Mouse (Mus musculus): ENCODE results near the gene Nlgn2.
A peak's percentile ranks its signal among the peaks of the same experiment; 100 is the strongest.

DNA sequence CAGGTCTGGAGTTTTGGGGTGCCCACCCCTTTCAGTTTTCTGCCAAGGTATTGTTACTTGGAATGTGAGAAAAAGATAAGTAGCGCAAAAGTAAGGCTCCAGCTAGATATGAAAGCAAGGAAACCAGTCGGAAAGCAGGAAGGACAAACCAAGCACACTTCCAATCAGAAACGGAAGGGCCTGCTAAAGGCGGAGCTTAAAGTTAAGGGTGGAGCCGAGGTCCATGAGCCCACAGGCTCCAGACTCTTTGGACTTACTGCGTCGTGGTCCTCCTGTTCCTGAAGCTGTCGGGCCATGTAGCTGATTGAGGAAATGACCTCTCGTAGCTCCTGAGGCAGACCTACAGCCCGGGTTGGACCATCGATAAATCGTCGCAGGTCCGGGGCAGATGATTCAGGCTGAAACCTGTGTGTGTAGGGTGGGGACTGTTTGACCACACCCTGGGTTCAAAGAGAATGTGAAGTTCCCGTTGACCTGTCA is 52.8 kb downstream of the Nlgn2 start:
- TF ChIP-seq POLR2A (IDR thresholded peaks at IDR 0.05; ENCODE audit: insufficient read depth, low read length) (peak; percentile 51), CTCF (IDR thresholded peaks at IDR 0.05; ENCODE audit: low read depth, low read length) (no peak)

All from ES-Bruce4 (cell line).